Mouse (Mus musculus) embryonic facial prominence, embryonic 13.5 days (tissue): Measurements from ENCODE around the gene Tenm3. TPM values are rescaled to one million over a fixed set of nuclear protein-coding genes. Genes with fewer than 3 reads are reported as not detected.
A peak's percentile ranks its signal among the peaks of the same experiment; 100 is the strongest.
"Not testable (repeated sequence)": the region's sequence is repeated elsewhere in the genome, so short reads cannot be mapped to it uniquely, and the experiment has no call there.

Experiments used
- ATAC-seq: fragments of 200-750 bp; cut with Nextera tagmentation; 2 replicates; pipeline ENCODE4 v1.8.0; 2017; ENCODE audit warnings: low read depth; ENCODE audit not compliant: insufficient number of reproducible peaks, insufficient read depth, low FRiP score, low TSS enrichment
- H3K27ac ChIP-seq: fragments of 300-500 bp; sonication (generic); 2 replicates; pipeline ENCODE4 v1.5.1; 2015; ENCODE audit warnings: moderate library complexity, mild to moderate bottlenecking, inconsistent platforms
- H3K27me3 ChIP-seq: fragments of 300-500 bp; sonication (generic); 2 replicates; pipeline ENCODE4 v1.6.1; 2015; ENCODE audit warnings: mild to moderate bottlenecking, inconsistent platforms
- H3K36me3 ChIP-seq: fragments of 300-500 bp; sonication (generic); 2 replicates; pipeline ENCODE4 v1.6.1; 2015; ENCODE audit warnings: mild to moderate bottlenecking, inconsistent platforms
- H3K4me1 ChIP-seq: fragments of 300-500 bp; sonication (generic); 2 replicates; pipeline ENCODE4 v1.6.1; 2015; ENCODE audit warnings: inconsistent platforms
- H3K4me2 ChIP-seq: fragments of 300-500 bp; sonication (generic); 2 replicates; pipeline ENCODE4 v1.6.1; 2015; ENCODE audit warnings: moderate library complexity, mild to moderate bottlenecking, inconsistent platforms
- H3K4me3 ChIP-seq: fragments of 300-500 bp; sonication (generic); 2 replicates; pipeline ENCODE4 v1.5.1; 2015; ENCODE audit warnings: mild to moderate bottlenecking, inconsistent platforms
- H3K9ac ChIP-seq: fragments of 300-500 bp; sonication (generic); 2 replicates; pipeline ENCODE4 v1.6.1; 2015; ENCODE audit warnings: mild to moderate bottlenecking, inconsistent platforms
- H3K9me3 ChIP-seq: fragments of 300-500 bp; sonication (generic); 2 replicates; pipeline ENCODE4 v1.6.1; 2016; ENCODE audit warnings: inconsistent platforms
- WGBS: fragments of 180-500 bp; shearing (Covaris S2); methylation state at CpG from one replicate; pipeline ENCODE4 v1.1.7; 2015; ENCODE audit warnings: mixed read lengths; 5-methylcytosine and 5-hydroxymethylcytosine counted together
- polyA plus RNA-seq: library from polyadenylated mRNA; unstranded; fragments of >200 nt; fragmentation: Nextera tagmentation; extraction: Ambion mirVana; gene quantifications from 2 replicates; pipeline ENCODE4 v1.2.1, GENCODE M21; 2015

Tenm3 gene
- polyA plus RNA-seq, 1 experiment from 2014 or later, result 53.7 TPM

DNA sequence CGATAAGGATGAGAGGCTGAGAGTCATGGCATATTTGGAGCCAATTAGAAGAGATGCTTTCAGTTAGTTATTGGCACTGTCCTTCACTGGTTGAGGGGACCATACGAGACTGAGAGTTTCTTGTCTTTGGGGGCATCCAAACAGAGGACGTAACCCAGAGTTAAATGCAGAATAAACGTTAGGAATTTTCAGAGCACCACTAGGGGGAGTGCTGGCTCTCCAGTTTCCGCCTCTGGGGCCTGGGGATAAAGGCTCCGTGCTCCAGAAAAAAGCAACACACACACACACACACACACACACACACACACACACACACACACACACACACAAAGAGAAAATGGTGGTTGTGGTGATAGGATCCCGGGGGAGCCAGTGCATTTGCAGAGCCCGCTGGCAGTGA is 636.8 kb downstream of the Tenm3 start:
- Histone ChIP-seq H3K36me3 (no peaks in the 10 kb centered on the region), H3K9me3 (no peaks in the 10 kb centered on the region), H3K4me3 (no peak overlapping the region), H3K27ac (no peak overlapping the region), H3K4me2 (no peak overlapping the region), H3K27me3 (0 out of 2 replicates have a peak, but pooled peaks cover 3% of the 10 kb centered on the region), H3K9ac (no peak overlapping the region), H3K4me1 (peaks cover 18% of the 10 kb centered on the region; the same call in 1 of the 2 replicates)
- WGBS, result 69% methylated on average over 8 of the region's 8 CpGs
- no peak for ATAC-seq

DNA sequence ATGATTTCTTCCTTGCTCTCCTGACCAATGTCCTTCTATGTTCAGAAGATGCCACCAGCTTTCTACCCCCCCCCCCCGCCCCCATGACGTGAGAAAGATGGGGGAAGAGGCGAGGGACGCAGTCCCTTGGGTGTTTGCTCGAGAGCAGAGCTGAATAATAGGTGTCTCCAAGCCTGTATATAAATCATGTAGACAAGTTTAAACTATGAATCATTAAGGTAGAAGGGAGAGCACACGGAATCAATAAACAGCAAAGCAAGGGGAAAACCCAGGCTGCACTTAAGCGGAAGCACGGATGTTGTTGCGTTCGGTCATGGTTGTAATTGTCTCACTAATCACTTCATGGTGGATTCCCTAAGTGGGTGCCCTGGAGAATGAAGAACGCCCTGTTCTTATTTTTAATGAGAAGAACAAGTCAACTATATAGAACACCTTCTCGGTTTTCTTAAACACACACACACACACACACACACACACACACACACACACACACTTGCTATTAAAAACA is 638.9 kb downstream of the Tenm3 start:
- Histone ChIP-seq H3K27ac (no peak overlapping the region), H3K4me1 (peaks cover 18% of the 10 kb centered on the region; the same call in 1 of the 2 replicates), H3K9me3 (no peaks in the 10 kb centered on the region), H3K27me3 (0 out of 2 replicates have a peak, but pooled peaks cover 3% of the 10 kb centered on the region), H3K4me2 (peak overlapping the region; percentile 28), H3K36me3 (no peaks in the 10 kb centered on the region), H3K9ac (no peak overlapping the region), H3K4me3 (no peak overlapping the region)
- 53% methylated on average over 12 of the region's 12 CpGs for WGBS
- ATAC-seq, result no peak

DNA sequence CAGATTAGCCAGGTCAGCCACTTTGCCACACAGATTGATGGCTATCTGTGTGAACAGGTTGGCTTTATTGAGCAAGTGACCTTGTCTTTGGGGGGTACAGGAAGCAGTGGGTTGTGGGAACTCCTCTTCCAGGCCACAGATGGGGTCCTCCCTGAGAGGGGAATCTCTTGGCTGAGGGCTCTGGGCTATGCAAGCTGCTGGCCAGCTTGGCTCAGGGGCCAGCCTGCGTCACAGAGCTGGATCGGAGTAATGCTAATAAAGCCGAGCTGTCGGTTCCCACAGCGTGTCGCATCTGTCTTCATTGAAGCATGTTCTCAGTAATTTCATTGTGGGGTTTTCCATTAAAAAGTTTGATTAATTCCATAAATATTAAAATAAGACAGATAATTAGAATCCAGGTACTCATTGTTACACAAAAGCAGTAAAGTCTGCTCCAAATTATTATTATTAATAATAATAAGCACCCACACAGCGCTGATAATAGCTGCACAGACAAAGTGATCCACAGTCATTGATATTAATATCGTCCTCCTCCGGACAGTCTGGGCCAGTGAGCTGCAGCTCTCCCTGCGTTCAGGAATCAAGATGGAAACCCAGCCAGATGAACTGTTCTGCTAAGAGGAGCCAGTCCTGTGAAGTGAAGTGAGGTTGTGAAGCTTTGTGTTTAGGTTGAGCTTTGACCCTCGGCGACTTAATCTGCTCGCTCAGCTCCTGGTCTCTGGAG is 639.5 kb downstream of the Tenm3 start:
- Histone ChIP-seq H3K9ac (no peak overlapping the region), H3K27ac (no peak overlapping the region), H3K4me3 (no peak overlapping the region), H3K27me3 (0 out of 2 replicates have a peak, but pooled peaks cover 3% of the 10 kb centered on the region), H3K36me3 (no peaks in the 10 kb centered on the region), H3K4me1 (peaks cover 18% of the 10 kb centered on the region; the same call in 1 of the 2 replicates), H3K9me3 (no peaks in the 10 kb centered on the region), H3K4me2 (peak overlapping the region; percentile 28)
- WGBS, result 69% methylated on average over 13 of the region's 13 CpGs
- no peak for ATAC-seq

DNA sequence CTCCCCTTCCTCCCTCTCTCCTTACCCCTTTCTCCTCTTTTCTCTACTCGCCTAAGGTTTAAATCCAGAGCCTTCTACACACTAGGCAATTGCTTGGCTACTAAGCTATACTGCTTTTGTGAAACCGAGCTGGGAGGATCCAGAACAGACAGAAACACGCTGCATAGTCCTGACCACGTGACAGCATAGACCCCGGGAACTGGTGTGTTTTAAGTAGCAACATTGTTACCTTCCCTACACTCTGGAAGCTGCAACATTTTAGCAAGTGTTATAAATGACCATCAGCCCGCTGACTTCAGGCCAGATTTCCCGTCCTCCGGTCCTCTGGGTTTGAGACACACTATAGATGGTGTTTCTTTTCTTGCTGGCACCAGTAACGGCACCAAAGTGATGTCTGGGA is 640.1 kb downstream of the Tenm3 start:
- Histone ChIP-seq H3K27ac (no peak overlapping the region), H3K27me3 (0 out of 2 replicates have a peak, but pooled peaks cover 3% of the 10 kb centered on the region), H3K9ac (no peak overlapping the region), H3K4me3 (no peak overlapping the region), H3K9me3 (no peaks in the 10 kb centered on the region), H3K4me1 (peaks cover 18% of the 10 kb centered on the region; the same call in 1 of the 2 replicates), H3K4me2 (no peak overlapping the region), H3K36me3 (no peaks in the 10 kb centered on the region)
- no peak for ATAC-seq
- 67% methylated on average over 9 of the region's 9 CpGs for WGBS

- Histone ChIP-seq H3K9me3 (no peaks in the 10 kb centered on the region), H3K36me3 (no peaks in the 10 kb centered on the region), H3K4me3 (no peak overlapping the region), H3K9ac (no peak overlapping the region), H3K4me2 (no peak overlapping the region), H3K4me1 (peaks cover 18% of the 10 kb centered on the region; the same call in 1 of the 2 replicates), H3K27me3 (0 out of 2 replicates have a peak, but pooled peaks cover 3% of the 10 kb centered on the region), H3K27ac (no peak overlapping the region)
- ATAC-seq, result no peak
- 52% methylated on average over 6 of the region's 6 CpGs for WGBS
Measured at GRCm38 (mm10) chr8:48203161-48203560, 640.6 kb downstream of the Tenm3 start.

DNA sequence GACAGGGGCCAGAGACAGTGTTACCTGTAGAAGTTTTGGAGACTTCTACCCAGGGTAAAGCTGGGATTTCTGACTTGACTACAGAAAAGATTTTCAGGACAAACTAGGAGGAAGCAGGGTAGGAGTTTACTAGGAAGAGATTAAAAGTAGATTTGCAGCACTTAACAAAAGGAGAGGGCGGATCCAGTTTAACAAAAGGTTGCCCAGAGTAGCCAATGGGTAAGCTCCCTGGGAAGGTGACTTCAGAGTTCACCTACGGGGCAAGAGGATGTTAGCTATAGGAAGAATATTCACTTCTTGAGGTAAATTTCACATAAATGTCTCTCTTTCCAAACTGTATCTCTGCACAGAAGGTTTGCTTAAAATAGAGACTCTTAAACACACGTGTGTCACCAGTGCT is 641.1 kb downstream of the Tenm3 start:
- Histone ChIP-seq H3K36me3 (no peaks in the 10 kb centered on the region), H3K4me1 (peaks cover 17% of the 10 kb centered on the region; the same call in 1 of the 2 replicates), H3K27ac (no peak overlapping the region), H3K27me3 (0 out of 2 replicates have a peak, but pooled peaks cover 3% of the 10 kb centered on the region), H3K9me3 (no peaks in the 10 kb centered on the region), H3K4me2 (no peak overlapping the region), H3K4me3 (no peak overlapping the region), H3K9ac (no peak overlapping the region)
- ATAC-seq, result no peak
- WGBS, result 61% methylated on average over 3 of the region's 3 CpGs

DNA sequence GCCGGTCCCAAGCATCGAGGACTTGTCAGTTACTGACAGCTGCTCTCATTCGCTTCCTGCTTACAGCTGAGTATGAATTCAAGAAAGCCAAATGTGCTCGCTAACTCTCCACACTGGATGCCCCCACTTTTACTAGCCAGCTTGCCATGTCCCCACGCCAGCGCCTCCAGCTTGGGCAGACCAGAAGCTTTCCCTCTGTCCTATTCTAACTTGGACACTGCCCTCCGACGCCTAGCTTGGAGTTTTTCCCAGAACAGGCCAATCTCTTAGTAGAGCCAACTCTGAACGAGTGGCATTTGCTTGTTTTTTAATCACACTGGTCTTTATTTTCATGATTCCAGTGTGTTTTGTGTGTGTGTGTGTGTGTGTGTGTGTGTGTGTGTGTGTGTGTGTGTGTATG is 644.6 kb downstream of the Tenm3 start:
- H3K36me3 ChIP-seq, result no peaks in the 10 kb centered on the region
- no peak overlapping the region for H3K4me2 ChIP-seq
- no peak for ATAC-seq
- WGBS, result 91% methylated on average over 9 of the region's 9 CpGs
- no peak overlapping the region for H3K4me3 ChIP-seq
- H3K27ac ChIP-seq, result no peak overlapping the region
- no peak overlapping the region for H3K9ac ChIP-seq
- no peaks in the 10 kb centered on the region for H3K9me3 ChIP-seq
- 0 out of 2 replicates have a peak, but pooled peaks cover 3% of the 10 kb centered on the region for H3K27me3 ChIP-seq
- 0 out of 2 replicates have a peak, but pooled peaks cover 7% of the 10 kb centered on the region for H3K4me1 ChIP-seq

GRCm38 (mm10) chr8:48195971-48196370 is 647.8 kb downstream of the Tenm3 start:
- Histone ChIP-seq H3K4me1 (no peaks in the 10 kb centered on the region), H3K36me3 (no peaks in the 10 kb centered on the region), H3K9me3 (no peaks in the 10 kb centered on the region), H3K9ac (no peak overlapping the region), H3K27me3 (no peaks in the 10 kb centered on the region), H3K27ac (no peak overlapping the region), H3K4me2 (no peak overlapping the region), H3K4me3 (no peak overlapping the region)
- no peak for ATAC-seq
- WGBS, result 94% methylated on average over 9 of the region's 9 CpGs

DNA sequence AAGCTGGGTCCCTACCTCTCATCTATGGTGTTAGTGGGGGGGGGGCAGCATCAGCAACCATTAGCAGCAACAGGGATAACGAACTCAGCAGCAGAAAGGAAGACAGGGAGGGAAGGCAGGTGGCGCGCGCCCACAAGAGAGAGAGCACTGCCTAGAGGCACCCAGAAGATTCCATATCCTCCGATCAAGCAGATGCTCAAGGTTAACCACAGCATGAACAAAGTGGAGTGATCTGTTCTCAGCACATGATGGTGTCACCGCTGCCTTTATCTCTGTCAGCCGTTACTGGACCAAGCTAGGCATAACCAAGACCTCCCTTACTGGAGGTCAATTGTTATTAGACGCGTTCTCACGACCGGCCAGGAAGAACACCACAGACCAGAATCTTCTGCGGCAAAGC is 655.2 kb downstream of the Tenm3 start:
- no peak overlapping the region for H3K27ac ChIP-seq

GRCm38 (mm10) chr8:48183758-48184157 is 660.0 kb downstream of the Tenm3 start:
- Histone ChIP-seq H3K27ac (no peak overlapping the region), H3K4me1 (peaks cover 3% of the 10 kb centered on the region; the same call in 1 of the 2 replicates), H3K9me3 (no peaks in the 10 kb centered on the region), H3K4me2 (no peak overlapping the region), H3K9ac (no peak overlapping the region), H3K4me3 (no peak overlapping the region), H3K27me3 (no peaks in the 10 kb centered on the region), H3K36me3 (no peaks in the 10 kb centered on the region)
- 84% methylated on average over 7 of the region's 7 CpGs for WGBS
- no peak for ATAC-seq

More for the DNA sequence above, 655.2 kb downstream of the Tenm3 start:
- H3K9me3 ChIP-seq, result no peaks in the 10 kb centered on the region
- H3K4me3 ChIP-seq, result no peak overlapping the region
- H3K36me3 ChIP-seq, result no peaks in the 10 kb centered on the region
- no peak for ATAC-seq
- no peaks in the 10 kb centered on the region for H3K4me1 ChIP-seq
- H3K27me3 ChIP-seq, result no peaks in the 10 kb centered on the region
- no peak overlapping the region for H3K4me2 ChIP-seq
- 95% methylated on average over 12 of the region's 12 CpGs for WGBS
- no peak overlapping the region for H3K9ac ChIP-seq

GRCm38 (mm10) chr8:48181000-48181399 is 662.8 kb downstream of the Tenm3 start:
- Histone ChIP-seq H3K4me2 (no peak overlapping the region), H3K9ac (no peak overlapping the region), H3K36me3 (no peaks in the 10 kb centered on the region), H3K9me3 (no peaks in the 10 kb centered on the region), H3K27me3 (no peaks in the 10 kb centered on the region), H3K4me1 (peaks cover 3% of the 10 kb centered on the region; the same call in 1 of the 2 replicates), H3K4me3 (no peak overlapping the region), H3K27ac (no peak overlapping the region)
- no peak for ATAC-seq
- 94% methylated on average over 3 of the region's 3 CpGs for WGBS

DNA sequence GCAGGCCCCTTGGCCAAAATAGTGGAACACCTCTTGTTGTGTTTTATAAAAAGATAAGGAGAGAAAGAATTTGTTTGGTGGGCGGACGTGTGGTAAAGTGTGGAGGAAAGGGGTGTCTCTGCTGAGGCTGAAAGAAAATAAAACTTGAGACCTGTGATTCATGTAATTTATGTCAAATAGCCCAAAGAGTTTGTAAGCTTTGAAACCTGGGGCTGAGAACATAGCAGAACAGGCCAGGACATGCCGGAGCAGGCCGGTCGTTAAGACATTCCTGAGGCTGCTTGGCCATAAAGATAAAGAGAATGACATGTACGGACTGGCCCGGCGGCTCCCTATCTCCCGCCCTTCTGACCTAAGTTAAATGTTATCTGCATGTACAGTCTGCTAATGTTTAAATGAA is 663.6 kb downstream of the Tenm3 start:
- WGBS, result 93% methylated on average over 9 of the region's 9 CpGs
- H3K4me2 ChIP-seq, H3K27me3 ChIP-seq, H3K4me3 ChIP-seq, H3K4me1 ChIP-seq, H3K9me3 ChIP-seq, ATAC-seq, H3K36me3 ChIP-seq, H3K27ac ChIP-seq, H3K9ac ChIP-seq: not testable (repeated sequence)
